Mouse (Mus musculus) midbrain, embryonic 12.5 days (tissue): ENCODE data around the gene Morn1. TPM values are rescaled to one million over a fixed set of nuclear protein-coding genes. Genes with fewer than 3 reads are reported as not detected.

Experiments
- ATAC-seq: fragments of 200-750 bp; cut with Nextera tagmentation; 2 replicates; pipeline ENCODE4 v1.8.0; 2017; ENCODE audit warnings: low read depth, moderate TSS enrichment, moderate library complexity; ENCODE audit not compliant: low FRiP score
- H3K27ac ChIP-seq: fragments of 300-500 bp; sonication (generic); replicated peaks from 2 replicates; pipeline ENCODE4 v1.5.1; 2016; ENCODE audit warnings: mild to moderate bottlenecking
- H3K27me3 ChIP-seq: fragments of 300-500 bp; sonication (generic); 2 replicates; pipeline ENCODE4 v1.6.1; 2016; ENCODE audit warnings: mild to moderate bottlenecking
- H3K36me3 ChIP-seq: fragments of 300-500 bp; sonication (generic); 2 replicates; pipeline ENCODE4 v1.6.1; 2016
- H3K4me1 ChIP-seq: fragments of 300-500 bp; sonication (generic); 2 replicates; pipeline ENCODE4 v1.6.1; 2016
- H3K4me2 ChIP-seq: fragments of 300-500 bp; sonication (generic); replicated peaks from 2 replicates; pipeline ENCODE4 v1.6.1; 2016; ENCODE audit warnings: mild to moderate bottlenecking, moderate library complexity
- H3K4me3 ChIP-seq: fragments of 300-500 bp; sonication (generic); 2 replicates; pipeline ENCODE4 v1.5.1; 2016; ENCODE audit warnings: mild to moderate bottlenecking
- H3K9ac ChIP-seq: fragments of 300-500 bp; sonication (generic); replicated peaks from 2 replicates; pipeline ENCODE4 v1.6.1; 2016; ENCODE audit warnings: mild to moderate bottlenecking, moderate library complexity
- H3K9me3 ChIP-seq: fragments of 300-500 bp; sonication (generic); 2 replicates; pipeline ENCODE4 v1.6.1; 2016; ENCODE audit warnings: mild to moderate bottlenecking
- WGBS: fragments of 180-500 bp; shearing (Covaris S2); methylation state at CpG from one replicate; pipeline ENCODE4 v1.1.7; 2016; 5-methylcytosine and 5-hydroxymethylcytosine counted together
- polyA plus RNA-seq: library from polyadenylated mRNA; unstranded; fragments of >200 nt; fragmentation: Nextera tagmentation; extraction: Ambion mirVana; gene quantifications from 2 replicates; pipeline ENCODE4 v1.2.1, GENCODE M21; 2016

Gene Morn1
- polyA plus RNA-seq, 1 experiment from 2014 or later: 5.6 TPM

- no peak for ATAC-seq
- H3K4me2 ChIP-seq: no peak overlapping the region
- no peak overlapping the region for H3K9ac ChIP-seq
- no peak overlapping the region for H3K27ac ChIP-seq
- H3K4me3 ChIP-seq: no peak overlapping the region
- no peaks in the 10 kb centered on the region for H3K9me3 ChIP-seq
- no peaks in the 10 kb centered on the region for H3K27me3 ChIP-seq
- H3K4me1 ChIP-seq: peaks cover 27% of the 10 kb centered on the region
- peaks cover 38% of the 10 kb centered on the region for H3K36me3 ChIP-seq
- 94% methylated on average over 4 of the region's 4 CpGs for WGBS
Measured at GRCm38 (mm10) chr4:155083553-155083952, 2.8 kb upstream of the Morn1 start.

- peaks cover 35% of the 10 kb centered on the region for H3K36me3 ChIP-seq
Measured at GRCm38 (mm10) chr4:155084351-155084750, 2.0 kb upstream of the Morn1 start.

GRCm38 (mm10) chr4:155085206-155086107 is 920 bp upstream of the Morn1 start:
- Histone ChIP-seq H3K27me3 (no peaks in the 10 kb centered on the region), H3K4me3 (peak overlapping the region; percentile 87), H3K9me3 (no peaks in the 10 kb centered on the region), H3K27ac (peak overlapping the region; percentile 89), H3K4me2 (peak overlapping the region; percentile 87), H3K9ac (peak overlapping the region; percentile 94), H3K36me3 (peaks cover 27% of the 10 kb centered on the region), H3K4me1 (peaks cover 27% of the 10 kb centered on the region)
- WGBS: 7% methylated on average over 35 of the region's 35 CpGs
- no peak for ATAC-seq

More at GRCm38 (mm10) chr4:155084351-155084750, 2.0 kb upstream of the Morn1 start:
- H3K4me2 ChIP-seq: peak overlapping the region; percentile 87; the same call in 1 of the 2 replicates
- 94% methylated on average over 7 of the region's 7 CpGs for WGBS
- H3K9ac ChIP-seq: peak overlapping the region; percentile 94; the same call in 1 of the 2 replicates
- H3K27me3 ChIP-seq: no peaks in the 10 kb centered on the region
- ATAC-seq: no peak
- peaks cover 27% of the 10 kb centered on the region for H3K4me1 ChIP-seq
- H3K27ac ChIP-seq: no peak overlapping the region
- no peaks in the 10 kb centered on the region for H3K9me3 ChIP-seq
- 0 out of 2 replicates have a peak overlapping the region, but pooled peaks have one; percentile 10 for H3K4me3 ChIP-seq

DNA sequence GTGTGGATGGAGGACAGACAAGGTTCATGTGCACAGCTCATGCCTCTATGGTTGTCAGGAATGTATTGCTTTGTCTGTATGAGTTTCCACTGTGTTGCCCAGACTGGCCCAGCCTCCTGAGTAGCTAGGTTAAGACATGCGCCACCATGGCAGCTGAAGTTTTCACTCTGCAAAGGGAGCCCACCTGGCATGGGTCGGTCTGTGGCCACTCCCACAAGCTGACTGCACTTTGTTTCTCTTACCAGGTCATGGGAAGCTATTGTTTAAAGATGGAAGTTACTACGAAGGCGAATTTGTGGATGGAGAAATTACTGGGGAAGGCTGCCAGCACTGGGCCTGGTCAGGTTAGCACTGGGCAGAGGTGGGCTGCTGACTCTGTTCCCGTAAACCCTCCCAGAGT is 2.9 kb downstream of the Morn1 start:
- Histone ChIP-seq H3K27ac (no peak overlapping the region), H3K9me3 (no peaks in the 10 kb centered on the region), H3K4me2 (no peak overlapping the region), H3K4me3 (no peak overlapping the region), H3K36me3 (peaks cover 10% of the 10 kb centered on the region; the same call in 1 of the 2 replicates), H3K4me1 (peaks cover 22% of the 10 kb centered on the region), H3K27me3 (no peaks in the 10 kb centered on the region), H3K9ac (no peak overlapping the region)
- 93% methylated on average over 5 of the region's 5 CpGs for WGBS
- ATAC-seq: no peak

DNA sequence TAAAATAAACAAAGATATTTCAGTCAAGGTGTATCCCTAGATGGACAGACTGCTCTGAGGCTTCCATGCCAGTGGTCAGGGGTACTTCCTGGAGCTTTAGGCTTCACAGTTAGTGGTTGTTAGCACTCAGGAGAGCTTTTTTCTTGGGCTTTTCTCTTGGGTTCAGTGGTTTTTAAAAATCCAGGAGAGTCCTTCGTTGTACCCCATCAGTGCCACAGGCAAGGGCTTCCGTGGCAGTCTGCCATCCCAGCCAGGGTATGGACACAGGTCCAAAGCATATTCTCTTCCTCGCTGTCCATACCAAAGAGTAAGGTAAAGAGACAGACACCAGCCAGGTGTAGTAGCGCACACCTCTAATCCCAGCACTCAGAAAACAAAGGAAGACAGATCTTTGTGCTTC is 3.8 kb downstream of the Morn1 start:
- Histone ChIP-seq H3K9me3 (no peaks in the 10 kb centered on the region), H3K27ac (no peak overlapping the region), H3K4me3 (no peak overlapping the region), H3K4me2 (no peak overlapping the region), H3K36me3 (peaks cover 10% of the 10 kb centered on the region; the same call in 1 of the 2 replicates), H3K27me3 (no peaks in the 10 kb centered on the region), H3K4me1 (peaks cover 12% of the 10 kb centered on the region), H3K9ac (no peak overlapping the region)
- WGBS: 92% methylated on average over 4 of the region's 4 CpGs
- ATAC-seq: no peak

DNA sequence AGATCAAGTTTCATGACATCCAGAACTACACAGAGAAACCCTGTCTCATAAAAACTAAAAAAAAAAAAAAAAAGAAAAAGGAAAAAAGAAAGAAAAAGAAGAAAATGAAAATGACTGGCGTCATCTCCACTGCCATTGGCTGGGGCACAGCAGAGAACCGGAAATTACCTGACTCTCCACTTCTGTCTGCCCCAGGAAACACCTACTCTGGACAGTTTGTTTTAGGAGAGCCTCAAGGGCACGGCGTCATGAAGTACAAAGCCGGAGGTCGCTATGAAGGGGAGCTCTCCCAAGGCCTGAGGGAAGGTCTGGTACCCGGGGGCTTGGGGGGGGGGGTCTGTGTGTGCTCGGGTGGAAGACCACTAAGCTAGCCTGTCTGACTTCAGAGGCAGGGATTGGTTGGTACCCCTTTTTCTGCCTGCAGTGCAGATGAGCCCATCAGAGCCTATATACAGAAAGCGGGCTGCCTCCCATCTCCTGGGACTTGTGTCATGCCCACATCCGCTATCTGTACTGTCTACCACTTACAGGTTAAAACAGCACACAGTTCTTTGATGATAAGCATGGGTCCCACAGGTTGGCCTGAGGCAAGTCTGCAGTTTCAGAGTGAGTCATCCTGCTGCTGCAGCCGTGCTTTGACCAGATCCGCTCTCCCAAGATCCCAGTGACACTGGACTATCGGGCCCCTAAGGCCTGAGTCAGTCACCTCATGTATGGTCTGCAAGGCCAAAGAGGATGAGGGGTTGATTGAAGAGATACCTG is 4.5 kb downstream of the Morn1 start:
- H3K27me3 ChIP-seq: no peaks in the 10 kb centered on the region
- no peak overlapping the region for H3K4me2 ChIP-seq
- no peak overlapping the region for H3K4me3 ChIP-seq
- H3K9me3 ChIP-seq: no peaks in the 10 kb centered on the region
- H3K36me3 ChIP-seq: peaks cover 10% of the 10 kb centered on the region; the same call in 1 of the 2 replicates
- peaks cover 11% of the 10 kb centered on the region for H3K4me1 ChIP-seq
- H3K27ac ChIP-seq: no peak overlapping the region
- ATAC-seq: no peak
- 0 out of 2 replicates have a peak overlapping the region, but pooled peaks have one; percentile 11 for H3K9ac ChIP-seq
- WGBS: 95% methylated on average over 13 of the region's 13 CpGs

- WGBS: 94% methylated on average over 19 of the region's 19 CpGs
- no peak overlapping the region for H3K4me3 ChIP-seq
Measured at GRCm38 (mm10) chr4:155092718-155093430, 6.5 kb downstream of the Morn1 start.

DNA sequence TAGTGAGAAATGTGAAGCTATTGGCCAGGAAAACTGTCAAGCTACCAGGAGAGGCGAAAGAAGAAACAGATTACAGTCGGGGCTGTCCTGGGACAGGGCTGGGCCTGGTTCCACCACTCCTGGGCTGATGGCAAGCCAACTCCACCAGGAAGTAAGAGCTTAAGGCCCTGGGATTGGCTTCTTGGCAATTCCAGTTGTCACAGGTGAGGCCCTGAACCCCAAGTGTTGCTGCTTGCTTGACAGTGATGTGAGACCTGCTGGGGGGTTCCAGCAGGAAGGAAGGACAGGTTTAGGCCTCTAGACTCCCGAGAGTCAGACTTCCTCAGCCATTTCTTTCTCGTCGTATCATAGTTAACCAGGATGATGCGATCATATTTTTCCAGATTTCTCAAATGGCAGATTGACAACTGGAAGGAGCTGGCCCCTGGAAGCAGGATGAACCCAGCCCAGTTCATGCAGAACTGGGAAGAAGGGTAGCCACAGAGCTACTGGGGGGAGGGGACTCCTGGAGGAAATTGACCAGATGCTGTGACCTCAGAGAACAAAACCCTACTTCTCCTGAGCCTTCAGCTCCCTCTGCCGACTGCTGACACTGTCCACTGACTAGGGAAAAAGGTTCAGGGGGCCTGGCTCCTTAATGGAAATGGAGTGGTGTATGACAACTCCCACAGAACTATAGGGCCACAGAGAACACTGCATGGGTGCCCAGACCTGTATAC is 7.2 kb downstream of the Morn1 start:
- 88% methylated on average over 7 of the region's 7 CpGs for WGBS

More at GRCm38 (mm10) chr4:155092718-155093430, 6.5 kb downstream of the Morn1 start:
- ATAC-seq: no peak
- Histone ChIP-seq H3K27me3 (no peaks in the 10 kb centered on the region), H3K4me1 (peaks cover 3% of the 10 kb centered on the region; the same call in 1 of the 2 replicates), H3K9ac (no peak overlapping the region), H3K36me3 (peaks cover 10% of the 10 kb centered on the region; the same call in 1 of the 2 replicates), H3K9me3 (no peaks in the 10 kb centered on the region), H3K27ac (no peak overlapping the region), H3K4me2 (no peak overlapping the region)

DNA sequence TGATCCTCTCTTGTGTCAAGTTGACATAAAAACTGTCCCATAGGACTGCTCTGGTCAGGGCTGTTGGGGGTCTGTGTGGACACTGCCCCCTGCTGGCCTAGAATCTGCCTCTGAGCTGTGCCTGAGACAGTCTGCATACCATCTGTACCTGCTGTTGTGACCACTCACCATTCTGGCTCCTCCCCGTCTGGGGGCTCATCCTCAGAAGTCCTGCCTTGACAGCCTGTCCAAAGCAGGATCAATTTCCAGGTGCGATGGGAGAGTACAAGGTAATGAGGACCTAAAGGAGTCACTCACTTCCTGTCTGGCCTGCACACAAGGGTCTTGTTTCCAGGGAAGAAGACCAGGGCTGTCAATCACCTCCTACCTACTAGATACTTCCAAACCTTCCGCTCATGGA is 8.2 kb downstream of the Morn1 start:
- Histone ChIP-seq H3K27ac (no peak overlapping the region), H3K4me2 (no peak overlapping the region), H3K9me3 (no peaks in the 10 kb centered on the region), H3K36me3 (0 out of 2 replicates have a peak, but pooled peaks cover 6% of the 10 kb centered on the region), H3K4me1 (peaks cover 3% of the 10 kb centered on the region; the same call in 1 of the 2 replicates), H3K27me3 (no peaks in the 10 kb centered on the region), H3K9ac (no peak overlapping the region), H3K4me3 (no peak overlapping the region)
- ATAC-seq: peak; percentile 39; the same call in 1 of the 2 replicates
- 66% methylated on average over 3 of the region's 3 CpGs for WGBS

More for the DNA sequence above, 7.2 kb downstream of the Morn1 start:
- no peak for ATAC-seq
- Histone ChIP-seq H3K27me3 (no peaks in the 10 kb centered on the region), H3K4me2 (no peak overlapping the region), H3K9ac (no peak overlapping the region), H3K36me3 (peaks cover 10% of the 10 kb centered on the region; the same call in 1 of the 2 replicates), H3K9me3 (no peaks in the 10 kb centered on the region), H3K27ac (no peak overlapping the region), H3K4me3 (no peak overlapping the region), H3K4me1 (peaks cover 3% of the 10 kb centered on the region; the same call in 1 of the 2 replicates)

DNA sequence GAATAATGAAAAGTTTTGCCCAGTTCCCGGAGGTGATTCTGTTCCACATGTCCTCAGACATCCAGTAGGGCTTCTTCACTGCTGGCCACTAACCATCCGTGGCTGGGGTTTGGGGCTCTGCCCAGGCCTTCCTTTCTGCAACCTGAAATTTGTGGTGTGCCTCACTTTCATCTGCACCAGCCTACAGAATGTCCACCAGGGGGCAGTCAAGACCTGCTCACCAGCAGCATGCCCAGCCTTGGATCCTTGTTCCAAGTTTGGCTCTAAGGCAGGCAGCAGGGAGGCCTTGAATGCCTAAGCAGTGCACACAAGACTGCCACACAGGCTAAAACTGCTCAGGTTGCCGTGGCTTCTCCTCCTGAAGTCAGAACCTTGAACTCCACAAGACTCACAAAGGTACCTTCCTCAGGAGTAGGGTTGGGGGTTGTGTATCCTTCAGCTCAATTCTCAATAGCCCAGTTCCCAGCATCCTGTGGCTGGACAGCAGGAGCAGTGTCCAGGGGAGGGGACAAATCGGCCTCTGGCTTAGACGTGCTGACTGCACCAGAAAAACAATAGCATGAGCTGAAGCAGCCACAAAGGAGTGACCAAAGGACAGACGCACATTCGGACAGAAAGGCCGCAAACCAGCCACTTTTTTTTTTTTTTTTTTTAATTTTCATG is 9.0 kb downstream of the Morn1 start:
- Histone ChIP-seq H3K36me3 (0 out of 2 replicates have a peak, but pooled peaks cover 5% of the 10 kb centered on the region), H3K9me3 (no peaks in the 10 kb centered on the region), H3K9ac (no peak overlapping the region), H3K4me2 (no peak overlapping the region), H3K4me3 (no peak overlapping the region), H3K4me1 (peaks cover 9% of the 10 kb centered on the region; the same call in 1 of the 2 replicates), H3K27me3 (no peaks in the 10 kb centered on the region), H3K27ac (peak overlapping the region; percentile 15; the same call in 1 of the 2 replicates)
- WGBS: 30% methylated on average over 8 of the region's 8 CpGs
- peak; percentile 75 for ATAC-seq
